Comparison of ENCODE assay signal across 8 mouse cellular contexts in the genomic region with DNA sequence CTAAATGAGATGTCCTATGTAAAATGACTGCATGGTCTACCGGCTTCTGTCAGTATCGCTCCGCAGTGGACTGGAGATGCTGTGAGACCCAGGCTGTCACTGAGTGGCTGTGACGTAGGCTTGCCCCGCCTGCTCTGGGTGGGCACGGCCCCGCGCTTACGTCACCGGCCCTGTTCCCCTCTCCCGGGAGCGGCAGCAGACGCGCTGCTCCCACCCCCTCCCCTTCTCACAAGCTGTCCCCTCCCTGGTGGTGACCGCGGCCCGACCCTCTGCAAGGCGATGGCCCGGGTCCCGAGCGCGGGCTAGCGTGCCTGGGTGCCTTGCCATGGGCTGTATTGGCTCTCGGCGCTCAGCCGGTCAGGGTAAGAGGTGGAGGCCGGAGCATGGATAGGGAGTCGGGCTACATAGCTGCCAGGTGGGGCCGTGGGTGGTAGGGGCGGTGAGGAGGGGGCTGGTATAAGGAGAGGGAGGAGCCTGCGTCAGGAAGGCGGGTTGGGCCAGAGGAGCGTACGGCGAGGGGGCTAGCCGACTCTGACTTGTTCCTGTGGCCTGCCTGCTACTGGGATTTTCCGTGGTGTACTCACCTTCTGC. TPM values are rescaled to one million over a fixed set of nuclear protein-coding genes. Genes with fewer than 3 reads are reported as not detected.
DNase-seq lines count a peak whose midpoint lies in the region; ATAC-seq lines count a peak whose summit lies in the region.

Gene Fam131a, plus strand, starts transcription at position 131 of the 591 bp plus-strand sequence.

- peak within 1 kb of the TSS; percentile 77 for H3K4me2 ChIP-seq in limb, embryonic 13.5 days (replicated peaks)
- H3K4me2 ChIP-seq in midbrain, embryonic 15.5 days = peak within 1 kb of the TSS; percentile 87

- no peaks in the 10 kb centered on the region for H3K9me3 ChIP-seq in heart, embryonic 10.5 days
- no peaks in the 10 kb centered on the region for H3K9me3 ChIP-seq in limb, embryonic 13.5 days
- H3K9me3 ChIP-seq in midbrain, embryonic 15.5 days = no peaks in the 10 kb centered on the region

- H3K36me3 ChIP-seq in heart, embryonic 10.5 days = peaks cover 39% of the 10 kb centered on the region
- H3K36me3 ChIP-seq in limb, embryonic 13.5 days = peaks cover 42% of the 10 kb centered on the region
- H3K36me3 ChIP-seq in midbrain, embryonic 15.5 days (replicated peaks) = peaks cover 23% of the 10 kb centered on the region

- ATAC-seq in erythroblast, adult 5-6 weeks (replicated peaks; ENCODE audit: low FRiP score, poor library complexity, severe bottlenecking) = peak; percentile 81
- ATAC-seq in limb, embryonic 13.5 days (ENCODE audit: low FRiP score, low read depth) = peak; percentile 93
- peak; percentile 95 for ATAC-seq in midbrain, embryonic 15.5 days (replicated peaks)

- H3K4me1 ChIP-seq in heart, embryonic 10.5 days = peaks cover 30% of the 10 kb centered on the region
- H3K4me1 ChIP-seq in limb, embryonic 13.5 days = peaks cover 40% of the 10 kb centered on the region
- peaks cover 42% of the 10 kb centered on the region for H3K4me1 ChIP-seq in midbrain, embryonic 15.5 days

- peak within 1 kb of the TSS; percentile 71 for H3K9ac ChIP-seq in limb, embryonic 13.5 days
- peak within 1 kb of the TSS; percentile 85 for H3K9ac ChIP-seq in midbrain, embryonic 15.5 days

- peak; percentile 40 for DNase-seq in 3T3-L1 (ENCODE audit: low read depth, low spot score)
- DNase-seq in brain, adult 2 months (ENCODE audit: low read depth, low spot score) = peak; percentile 98
- peak; percentile 98 for DNase-seq in heart, embryonic 10.5 days (ENCODE audit: low spot score)
- DNase-seq in kidney, adult 9 months = peak; percentile 83
- DNase-seq in spleen, postnatal 14 days (ENCODE audit: low spot score in 2 of 2) = peak; percentile 49 to 59

- H3K4me3 ChIP-seq in heart, embryonic 10.5 days = peak within 1 kb of the TSS; percentile 61
- peak within 1 kb of the TSS; percentile 62 for H3K4me3 ChIP-seq in limb, embryonic 13.5 days
- H3K4me3 ChIP-seq in midbrain, embryonic 15.5 days = peak within 1 kb of the TSS; percentile 75

- under 1% methylated on average over 35 of the region's 37 CpGs for WGBS in heart, embryonic 10.5 days
- 1% methylated on average over 37 of the region's 37 CpGs for WGBS in limb, embryonic 13.5 days
- WGBS in midbrain, embryonic 15.5 days = under 1% methylated on average over 37 of the region's 37 CpGs

- H3K27me3 ChIP-seq in heart, embryonic 10.5 days (ENCODE audit: insufficient read depth, poor library complexity, severe bottlenecking) = peaks cover 35% of the 10 kb centered on the region
- no peaks in the 10 kb centered on the region for H3K27me3 ChIP-seq in limb, embryonic 13.5 days
- no peaks in the 10 kb centered on the region for H3K27me3 ChIP-seq in midbrain, embryonic 15.5 days (replicated peaks)

- peak within 1 kb of the TSS; percentile 76 for H3K27ac ChIP-seq in heart, embryonic 10.5 days
- peak within 1 kb of the TSS; percentile 83 for H3K27ac ChIP-seq in limb, embryonic 13.5 days
- H3K27ac ChIP-seq in midbrain, embryonic 15.5 days = peak within 1 kb of the TSS; percentile 98

RNA-seq across cellular contexts. Expression of gene Fam131a, which starts in this region (rescaled TPM):
- total RNA-seq in erythroblast, adult 5-6 weeks (2015; ENCODE audit: low replicate concordance) = not detected in 2 replicates
- total RNA-seq in erythroblast, adult 5-6 weeks (2017; ENCODE audit: low replicate concordance) = 0.26 and 0.70 TPM in 2 replicates
- 2.5 TPM in 2 replicates for polyA plus RNA-seq in heart, embryonic 10.5 days (2016; fragmentation: Nextera tagmentation; extraction: Ambion mirVana)
- polyA plus RNA-seq in limb, embryonic 13.5 days (2015; fragmentation: Nextera tagmentation; extraction: Ambion mirVana) = 8.5 and 10.4 TPM in 2 replicates
- polyA plus RNA-seq in midbrain, embryonic 15.5 days (2015; fragmentation: Nextera tagmentation; extraction: Ambion mirVana) = 58.1 and 58.5 TPM in 2 replicates

Comparison
In these comparisons a context has a peak if more than half of its experiments do, and no peak if none do; other contexts are left out.
1. Peak in every context shown above with its lines: DNase-seq, ATAC-seq, H3K4me3 ChIP-seq and H3K27ac ChIP-seq.
2. Peak in ATAC-seq in erythroblast, adult 5-6 weeks; RNA of the gene not detected or under 1 TPM.
3. DNase-seq: peak in every context shown above with its lines; median percentile 98 in brain, adult 2 months; 98 in heart, embryonic 10.5 days; 83 in kidney, adult 9 months; 54 in spleen, postnatal 14 days; 40 in 3T3-L1.